Mouse (Mus musculus) G1E-ER4 (cell line): ENCODE results near the gene Gm49353. TPM values are rescaled to one million over a fixed set of nuclear protein-coding genes. Genes with fewer than 3 reads are reported as not detected.

Experiments
- GATA1 ChIP-seq: IDR thresholded peaks from one replicate; pipeline ENCODE4 v1.8.0; 2012; ENCODE audit warnings: low read length, inconsistent platforms
- polyA plus RNA-seq: library from polyadenylated mRNA; stranded (reverse); fragments of >175 nt; gene quantifications from 2 replicates; pipeline ENCODE4 v1.2.3, GENCODE M21; 2012

Gene Gm49353
- polyA plus RNA-seq, 1 experiment = not detected

GRCm38 (mm10) chr10:29217451-29217850, 18.7 kb downstream of the Gm49353 start:
- no peak for TF ChIP-seq GATA1

- TF ChIP-seq GATA1 = no peak
These were observed 26.6 kb downstream of the Gm49353 start for GRCm38 (mm10) chr10:29225329-29225728.

DNA sequence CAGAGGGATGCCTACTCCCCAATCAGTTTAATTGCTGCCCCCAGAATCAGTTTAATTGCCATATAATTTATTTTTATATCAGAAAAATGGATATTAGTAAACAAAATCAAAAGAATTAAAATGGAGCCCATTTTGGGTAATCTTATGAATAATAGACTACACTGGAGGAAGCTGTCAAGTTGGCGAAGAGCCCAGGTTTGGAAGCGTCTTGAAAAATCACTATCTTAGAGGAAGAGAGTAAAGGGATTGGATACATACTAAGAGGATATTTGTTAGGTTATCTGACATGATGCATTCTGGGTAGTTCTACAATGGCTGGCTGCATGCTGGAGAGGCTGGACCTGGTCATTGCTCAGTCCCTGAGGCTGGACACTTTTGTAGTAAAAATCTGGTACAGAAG, 32.5 kb downstream of the Gm49353 start:
- TF ChIP-seq GATA1 = no peak

Other genes with a start within 250 kb of the Gm49353 start
- gene 2310057J18Rik, start 212.7 kb upstream of the Gm49353 start, polyA plus RNA-seq = not detected in 2 replicates
- 14.4 and 19.6 TPM in 2 replicates for gene Soga3, start 55.1 kb upstream of the Gm49353 start, polyA plus RNA-seq
- 0.05 TPM in 2 replicates for gene 9330159F19Rik, start 12.7 kb downstream of the Gm49353 start, polyA plus RNA-seq
- 1.8 and 3.5 TPM in 2 replicates for gene Echdc1, start 114.2 kb downstream of the Gm49353 start, polyA plus RNA-seq
- 3.9 and 6.0 TPM in 2 replicates for gene Rnf146, start 163.5 kb downstream of the Gm49353 start, polyA plus RNA-seq